Mouse (Mus musculus) cerebellum, adult 2 months (tissue): Measurements from ENCODE around the gene Aspscr1. TPM values are rescaled to one million over a fixed set of nuclear protein-coding genes. Genes with fewer than 3 reads are reported as not detected.
"Not testable (repeated sequence)": the region's sequence is repeated elsewhere in the genome, so short reads cannot be mapped to it uniquely, and the experiment has no call there.

Experiments
- DNase-seq, 2 experiments: peaks; one replicate each; pipeline ENCODE4 v3.0.0; 2021
- H3K27ac ChIP-seq: fragments of 200-500 bp; 2 replicates; pipeline ENCODE4 v1.5.1; 2012; ENCODE audit warnings: low read length, control low read depth, inconsistent platforms; ENCODE audit not compliant: insufficient read depth
- H3K27me3 ChIP-seq: fragments of 200-500 bp; 2 replicates; pipeline ENCODE4 v1.6.1; 2012; ENCODE audit warnings: inconsistent platforms, mild to moderate bottlenecking, low read length, moderate library complexity; ENCODE audit not compliant: control insufficient read depth, insufficient read depth
- H3K4me1 ChIP-seq: fragments of 200-500 bp; 2 replicates; pipeline ENCODE4 v1.6.1; 2011; ENCODE audit warnings: low read length; ENCODE audit not compliant: control insufficient read depth, insufficient read depth
- H3K4me3 ChIP-seq: fragments of 200-500 bp; replicated peaks from 2 replicates; pipeline ENCODE3; 2011; ENCODE audit warnings: mild to moderate bottlenecking, low read depth, low read length, control low read depth; ENCODE audit not compliant: insufficient read depth
- CTCF ChIP-seq: fragments of 200-500 bp; IDR thresholded peaks from 2 replicates; pipeline ENCODE4 v1.5.1; 2011; ENCODE audit warnings: low read depth, mild to moderate bottlenecking, control low read depth, low read length, moderate library complexity, borderline replicate concordance; ENCODE audit not compliant: insufficient read depth
- POLR2A ChIP-seq: fragments of 200-500 bp; IDR thresholded peaks from 2 replicates; pipeline ENCODE4 v1.6.1; 2011; ENCODE audit warnings: low read length, control low read depth, borderline replicate concordance; ENCODE audit not compliant: insufficient read depth
- WGBS: fragments of 180-500 bp; shearing (Covaris S2); methylation state at CpG from one replicate; pipeline ENCODE4 v1.1.7; 2018; 5-methylcytosine and 5-hydroxymethylcytosine counted together
- polyA plus RNA-seq: library from polyadenylated mRNA; depleted of rRNA; stranded (reverse); fragments of >200 nt; gene quantifications from 2 replicates; pipeline ENCODE4 v1.2.3, GENCODE M21; 2012

Gene Aspscr1
- polyA plus RNA-seq, 1 experiment, result 56.1 TPM

- Histone ChIP-seq H3K27me3 (peaks cover 11% of the 10 kb centered on the region; the same call in 1 of the 2 replicates), H3K27ac (no peak overlapping the region), H3K4me1 (no peaks in the 10 kb centered on the region), H3K4me3 (no peak overlapping the region)
- no peak for DNase-seq
- under 1% methylated on average over 95 of the region's 95 CpGs for WGBS
- no peak for TF ChIP-seq CTCF
- TF ChIP-seq POLR2A, result no peak
Observed at GRCm38 (mm10) chr11:120660301-120661075, 12.3 kb upstream of the Aspscr1 start.

GRCm38 (mm10) chr11:120661076-120661460 lies 11.7 kb upstream of the Aspscr1 start, which contains the start of gene Notum:
Notum (minus strand) TSS chr11:120661175.
- Histone ChIP-seq H3K27ac (no peak within 1 kb of the TSS), H3K27me3 (peaks cover 11% of the 10 kb centered on the region; the same call in 1 of the 2 replicates), H3K4me3 (no peak within 1 kb of the TSS), H3K4me1 (no peaks in the 10 kb centered on the region)
- TF ChIP-seq POLR2A (no peak), CTCF (no peak)
- WGBS, result 1% methylated on average over 35 of the region's 35 CpGs
- no peak for DNase-seq

- no peak overlapping the region for H3K4me3 ChIP-seq
- DNase-seq, result no peak
- 11% methylated on average over 6 of the region's 6 CpGs for WGBS
- TF ChIP-seq POLR2A, result no peak
- no peaks in the 10 kb centered on the region for H3K4me1 ChIP-seq
- no peak overlapping the region for H3K27ac ChIP-seq
- H3K27me3 ChIP-seq, result peaks cover 11% of the 10 kb centered on the region; the same call in 1 of the 2 replicates
Observed at GRCm38 (mm10) chr11:120662759-120663158, 10.0 kb upstream of the Aspscr1 start.

GRCm38 (mm10) chr11:120663714-120664113 lies 9.1 kb upstream of the Aspscr1 start:
- 65% methylated on average over 5 of the region's 5 CpGs for WGBS
- H3K27me3 ChIP-seq, result peaks cover 11% of the 10 kb centered on the region; the same call in 1 of the 2 replicates
- no peaks in the 10 kb centered on the region for H3K4me1 ChIP-seq
- TF ChIP-seq CTCF (no peak), POLR2A (no peak)
- no peak for DNase-seq
- no peak overlapping the region for H3K4me3 ChIP-seq
- H3K27ac ChIP-seq, result no peak overlapping the region

- Histone ChIP-seq H3K27ac (no peak overlapping the region), H3K27me3 (peaks cover 6% of the 10 kb centered on the region; the same call in 1 of the 2 replicates), H3K4me3 (no peak overlapping the region), H3K4me1 (no peaks in the 10 kb centered on the region)
- DNase-seq, result no peak
- 41% methylated on average over 3 of the region's 3 CpGs for WGBS
- TF ChIP-seq POLR2A (no peak), CTCF (no peak)
Observed at GRCm38 (mm10) chr11:120665406-120665805, 7.4 kb upstream of the Aspscr1 start.

GRCm38 (mm10) chr11:120666617-120667016 lies 6.2 kb upstream of the Aspscr1 start:
- no peaks in the 10 kb centered on the region for H3K4me1 ChIP-seq
- no peak for DNase-seq
- no peak overlapping the region for H3K4me3 ChIP-seq
- WGBS, result 28% methylated on average over 3 of the region's 3 CpGs
- TF ChIP-seq CTCF, result no peak
- TF ChIP-seq POLR2A, result no peak
- H3K27me3 ChIP-seq, result no peaks in the 10 kb centered on the region
- no peak overlapping the region for H3K27ac ChIP-seq

- no peak for DNase-seq
- TF ChIP-seq POLR2A, result no peak
- TF ChIP-seq CTCF, result no peak
- peak overlapping the region; percentile 41; the same call in 1 of the 2 replicates for H3K27ac ChIP-seq
- H3K4me1 ChIP-seq, result no peaks in the 10 kb centered on the region
- no peaks in the 10 kb centered on the region for H3K27me3 ChIP-seq
- H3K4me3 ChIP-seq, result peak overlapping the region; percentile 91
- 41% methylated on average over 12 of the region's 12 CpGs for WGBS
Observed at GRCm38 (mm10) chr11:120673594-120674122, 885 bp downstream of the Aspscr1 start.

- 91% methylated on average over 5 of the region's 5 CpGs for WGBS
Observed at GRCm38 (mm10) chr11:120675875-120676274, 3.1 kb downstream of the Aspscr1 start.

More at GRCm38 (mm10) chr11:120675875-120676274, 3.1 kb downstream of the Aspscr1 start:
- not testable (repeated sequence) for H3K27me3 ChIP-seq, H3K4me3 ChIP-seq, H3K27ac ChIP-seq, DNase-seq, H3K4me1 ChIP-seq
